In genomic region chr10:13008737-13009121, GRCm38 (mm10) we compare ENCODE assay signal across 8 mouse cellular contexts. TPM values are rescaled to one million over a fixed set of nuclear protein-coding genes. Genes with fewer than 3 reads are reported as not detected.
DNase-seq lines count a peak whose midpoint lies in the region; ATAC-seq and TF ChIP-seq lines count a peak whose summit lies in the region.

No protein-coding gene starts in this region.

- H3K4me3 ChIP-seq in spleen, adult 2 months (ENCODE audit: extremely low read depth, insufficient read depth, insufficient read length), result peak overlapping the region; percentile 88
- H3K4me3 ChIP-seq in liver, adult 2 months (ENCODE audit: insufficient read depth, low read depth, low read length), result peak overlapping the region; percentile 83
- peak overlapping the region; percentile 81 for H3K4me3 ChIP-seq in stomach, embryonic 15.5 days (replicated peaks)

- no peaks in the 10 kb centered on the region for H3K27me3 ChIP-seq in spleen, adult 2 months (ENCODE audit: control insufficient read depth, insufficient read depth, low read length)
- no peaks in the 10 kb centered on the region for H3K27me3 ChIP-seq in liver, adult 2 months (ENCODE audit: control insufficient read depth, insufficient read depth, low read length)
- no peaks in the 10 kb centered on the region for H3K27me3 ChIP-seq in stomach, embryonic 15.5 days (replicated peaks)

- no peak for DNase-seq in cerebellum, postnatal 4 days (ENCODE audit: low spot score in 2 of 2)
- no peak for DNase-seq in spleen, adult 2 months (ENCODE audit: low read depth in 1 of 2, low spot score in 2 of 2)
- no peak for DNase-seq in spleen, postnatal 4 days (ENCODE audit: low spot score in 2 of 2)
- no peak for DNase-seq in liver, adult 2 months (ENCODE audit: extremely low read depth, low read depth, low spot score)
- no peak for DNase-seq in thymus, postnatal 0 days (ENCODE audit: low spot score)
- no peak for DNase-seq in Muller cell, postnatal 12 days (ENCODE audit: inconsistent ontology term)

- H3K9me3 ChIP-seq in stomach, embryonic 15.5 days, result no peaks in the 10 kb centered on the region

- WGBS in spleen, adult 2 months, result 1% methylated on average over 29 of the region's 29 CpGs
- WGBS in liver, adult 2 months, result 1% methylated on average over 29 of the region's 29 CpGs
- WGBS in stomach, embryonic 15.5 days, result under 1% methylated on average over 29 of the region's 29 CpGs

- H3K9ac ChIP-seq in liver, adult 2 months (ENCODE audit: low read depth, low read length), result peak overlapping the region; percentile 78
- peak overlapping the region; percentile 45 for H3K9ac ChIP-seq in stomach, embryonic 15.5 days

- no peak for TF ChIP-seq POLR2A in spleen, adult 2 months (IDR thresholded peaks at IDR 0.05; ENCODE audit: low read depth, low read length)
- TF ChIP-seq POLR2A in liver, adult 2 months (IDR thresholded peaks at IDR 0.05; ENCODE audit: extremely low read depth, insufficient read depth, low read length), result no peak

- peak overlapping the region; percentile 57 for H3K4me2 ChIP-seq in stomach, embryonic 15.5 days

- no peaks in the 10 kb centered on the region for H3K36me3 ChIP-seq in spleen, adult 2 months (ENCODE audit: control insufficient read depth, insufficient read depth, low read length)
- no peaks in the 10 kb centered on the region for H3K36me3 ChIP-seq in liver, adult 2 months (ENCODE audit: control insufficient read depth, insufficient read depth, low read length)
- H3K36me3 ChIP-seq in stomach, embryonic 15.5 days, result peaks cover 6% of the 10 kb centered on the region; the same call in 1 of the 2 replicates

- TF ChIP-seq CTCF in spleen, adult 2 months (IDR thresholded peaks at IDR 0.05; ENCODE audit: extremely low read depth, insufficient read depth, insufficient read length, insufficient replicate concordance), result no peak
- TF ChIP-seq CTCF in liver, adult 2 months (IDR thresholded peaks at IDR 0.05; ENCODE audit: low read depth, low read length), result no peak

- H3K79me2 ChIP-seq in liver, adult 2 months (ENCODE audit: control insufficient read depth, insufficient read depth, low read length), result no peaks in the 10 kb centered on the region

- no peaks in the 10 kb centered on the region for H3K4me1 ChIP-seq in spleen, adult 2 months (ENCODE audit: control insufficient read depth, insufficient read depth, insufficient read length)
- H3K4me1 ChIP-seq in liver, adult 2 months (ENCODE audit: control insufficient read depth, insufficient read depth, low read length), result no peaks in the 10 kb centered on the region
- H3K4me1 ChIP-seq in stomach, embryonic 15.5 days, result peaks cover 13% of the 10 kb centered on the region

- H3K27ac ChIP-seq in spleen, adult 2 months (ENCODE audit: insufficient read depth, low read length), result peak overlapping the region; percentile 52; the same call in 1 of the 2 replicates
- H3K27ac ChIP-seq in liver, adult 2 months (replicated peaks; ENCODE audit: insufficient read depth, low read depth, low read length), result no peak overlapping the region
- peak overlapping the region; percentile 70; the same call in 1 of the 2 replicates for H3K27ac ChIP-seq in stomach, embryonic 15.5 days

- peak; percentile 13; the same call in 1 of the 2 replicates for ATAC-seq in cerebellum, adult (ENCODE audit: insufficient number of reproducible peaks, low FRiP score, low TSS enrichment)
- ATAC-seq in stomach, embryonic 15.5 days (ENCODE audit: insufficient read depth, low FRiP score, low read depth), result 0 out of 2 replicates have a peak, but pooled peaks have one; percentile 9

RNA-seq across cellular contexts. Expression of gene Sf3b5, which starts 3.6 kb away (rescaled TPM):
- polyA plus RNA-seq in spleen, adult 2 months (2012; rRNA removed), result 30.6 and 39.2 TPM in 2 replicates
- total RNA-seq in liver, adult 2 months (2014; rRNA removed), result 7.7 and 7.9 TPM in 2 replicates
- 20.1 and 22.0 TPM in 2 replicates for polyA plus RNA-seq in liver, adult 2 months (2012; rRNA removed)
- 36.6 and 43.4 TPM in 2 replicates for polyA plus RNA-seq in stomach, embryonic 15.5 days (2015; fragmentation: Nextera tagmentation; extraction: Ambion mirVana)
- polyA plus RNA-seq in thymus, postnatal 0 days (2015; fragmentation: Nextera tagmentation; extraction: Ambion mirVana), result 45.6 and 47.3 TPM in 2 replicates

RNA-seq across cellular contexts. Expression of gene Stx11, which starts 44.6 kb away (rescaled TPM):
- polyA plus RNA-seq in spleen, adult 2 months (2012; rRNA removed), result 14.6 and 18.0 TPM in 2 replicates
- total RNA-seq in liver, adult 2 months (2014; rRNA removed), result 0.94 and 1.5 TPM in 2 replicates
- 0.18 and 0.65 TPM in 2 replicates for polyA plus RNA-seq in liver, adult 2 months (2012; rRNA removed)
- 5.4 and 6.1 TPM in 2 replicates for polyA plus RNA-seq in stomach, embryonic 15.5 days (2015; fragmentation: Nextera tagmentation; extraction: Ambion mirVana)
- polyA plus RNA-seq in thymus, postnatal 0 days (2015; fragmentation: Nextera tagmentation; extraction: Ambion mirVana), result 20.6 and 21.9 TPM in 2 replicates

RNA-seq across cellular contexts. Expression of gene Plagl1, which starts 51.6 kb away (rescaled TPM):
- 1.1 and 1.4 TPM in 2 replicates for polyA plus RNA-seq in spleen, adult 2 months (2012; rRNA removed)
- 0.55 and 2.8 TPM in 2 replicates for total RNA-seq in liver, adult 2 months (2014; rRNA removed)
- polyA plus RNA-seq in liver, adult 2 months (2012; rRNA removed), result 0.50 and 1.1 TPM in 2 replicates
- polyA plus RNA-seq in stomach, embryonic 15.5 days (2015; fragmentation: Nextera tagmentation; extraction: Ambion mirVana), result 237 and 238 TPM in 2 replicates
- polyA plus RNA-seq in thymus, postnatal 0 days (2015; fragmentation: Nextera tagmentation; extraction: Ambion mirVana), result 7.3 and 8.0 TPM in 2 replicates

Comparison
In these comparisons a context has a peak if more than half of its experiments do, and no peak if none do; other contexts are left out.
1. RNA of gene Plagl1, which starts 51.6 kb away (polyA plus RNA-seq): 237 to 238 TPM in stomach, embryonic 15.5 days; 7.3 to 8.0 TPM in thymus, postnatal 0 days, 1.1 to 1.4 TPM in spleen, adult 2 months and 0.50 to 1.1 TPM in liver, adult 2 months; every median in the first group is over 10 times any median in the second.
2. Peak in every context shown above with its lines, with median percentiles within 50 percentile points of each other: H3K4me3 ChIP-seq.